Mouse (Mus musculus) forebrain, postnatal 0 days (tissue): ENCODE data around the gene Cmtm2b. TPM values are rescaled to one million over a fixed set of nuclear protein-coding genes. Genes with fewer than 3 reads are reported as not detected.
A peak's percentile ranks its signal among the peaks of the same experiment; 100 is the strongest.

Experiments used
- ATAC-seq: fragments of 200-750 bp; cut with Nextera tagmentation; 2 replicates; pipeline ENCODE4 v1.8.0; 2017; ENCODE audit warnings: mild to moderate bottlenecking, moderate library complexity
- DNase-seq: peaks from one replicate; pipeline ENCODE4 v3.0.0-alpha.2; 2015
- H3K27ac ChIP-seq: fragments of 300-500 bp; sonication (generic); 2 replicates; pipeline ENCODE4 v1.5.1; 2014; ENCODE audit warnings: low read depth, mild to moderate bottlenecking, antibody characterized with exemption, low read length, moderate library complexity, mixed read lengths
- H3K27me3 ChIP-seq: fragments of 300-500 bp; sonication (generic); 2 replicates; pipeline ENCODE4 v1.6.1; 2014; ENCODE audit warnings: mild to moderate bottlenecking, low read length, mixed read lengths; ENCODE audit not compliant: insufficient read depth
- H3K36me3 ChIP-seq: fragments of 300-500 bp; sonication (generic); 2 replicates; pipeline ENCODE4 v1.6.1; 2014; ENCODE audit warnings: mild to moderate bottlenecking, moderate library complexity; ENCODE audit not compliant: insufficient read depth
- H3K4me1 ChIP-seq: fragments of 300-500 bp; sonication (generic); 2 replicates; pipeline ENCODE4 v1.6.1; 2014; ENCODE audit warnings: antibody characterized with exemption; ENCODE audit not compliant: insufficient read depth
- H3K4me2 ChIP-seq: fragments of 300-500 bp; sonication (generic); 2 replicates; pipeline ENCODE4 v1.6.1; 2014; ENCODE audit warnings: low read depth, mild to moderate bottlenecking, moderate library complexity
- H3K4me3 ChIP-seq: fragments of 300-500 bp; sonication (generic); 2 replicates; pipeline ENCODE4 v1.5.1; 2014; ENCODE audit warnings: low read depth, low read length, mixed read lengths
- H3K9ac ChIP-seq: fragments of 300-500 bp; sonication (generic); 2 replicates; pipeline ENCODE4 v1.6.1; 2014; ENCODE audit warnings: mild to moderate bottlenecking
- H3K9me3 ChIP-seq: fragments of 300-500 bp; sonication (generic); 2 replicates; pipeline ENCODE4 v1.6.1; 2016; ENCODE audit warnings: low read length
- CTCF ChIP-seq: sonication (generic); IDR thresholded peaks from 2 replicates; pipeline ENCODE4 v1.5.1; 2016; ENCODE audit warnings: antibody characterized with exemption, control low read depth, low read depth
- WGBS: fragments of 180-500 bp; shearing (Covaris S2); extraction: QIAGEN DNeasy Blood & Tissue Kit; methylation state at CpG from one replicate; pipeline ENCODE4 v1.1.7; 2014; 5-methylcytosine and 5-hydroxymethylcytosine counted together
- polyA plus RNA-seq: library from polyadenylated mRNA; unstranded; fragments of >200 nt; fragmentation: Nextera tagmentation; extraction: Ambion mirVana; gene quantifications from 2 replicates; pipeline ENCODE4 v1.2.1, GENCODE M21; 2015
- total RNA-seq: library from RNA; depleted of rRNA; stranded (reverse); fragments of >200 nt; gene quantifications from 2 replicates; pipeline ENCODE4 v1.2.3, GENCODE M21; 2014

Gene Cmtm2b
- total and polyA plus RNA-seq, 2 experiments from 2014 or later: not detected

- Histone ChIP-seq H3K9ac (no peak overlapping the region), H3K27me3 (no peaks in the 10 kb centered on the region), H3K4me1 (no peaks in the 10 kb centered on the region), H3K27ac (no peak overlapping the region), H3K36me3 (peaks cover 11% of the 10 kb centered on the region), H3K4me2 (no peak overlapping the region), H3K4me3 (no peak overlapping the region), H3K9me3 (no peaks in the 10 kb centered on the region)
- 11% methylated on average over 7 of the region's 7 CpGs for WGBS
- peak; percentile 86 for DNase-seq
- TF ChIP-seq CTCF: peak; percentile 95
- peak; percentile 60 for ATAC-seq
These were observed 21.9 kb downstream of the Cmtm2b start for GRCm38 (mm10) chr8:104343957-104344356.

DNA sequence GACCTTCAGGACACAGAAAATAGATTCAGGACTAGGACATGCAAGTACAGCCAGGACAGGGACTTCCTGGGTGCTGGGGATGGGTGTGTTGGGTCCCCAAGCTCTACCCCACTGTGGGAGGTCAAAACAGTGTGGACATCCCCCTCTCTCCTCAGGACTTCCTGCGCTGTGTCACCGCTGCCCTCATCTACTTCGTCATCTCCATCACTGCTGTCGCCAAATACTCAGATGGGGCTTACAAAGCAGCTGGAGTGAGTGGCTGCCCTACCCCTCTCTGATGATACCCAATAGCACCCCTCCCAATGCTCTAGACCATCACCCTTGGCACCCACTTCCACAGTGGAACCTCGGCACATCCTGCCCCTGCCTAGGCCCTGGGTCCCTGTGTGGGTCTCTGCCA is 22.6 kb downstream of the Cmtm2b start:
- Histone ChIP-seq H3K4me2 (no peak overlapping the region), H3K36me3 (peaks cover 11% of the 10 kb centered on the region), H3K9ac (no peak overlapping the region), H3K9me3 (no peaks in the 10 kb centered on the region), H3K27me3 (no peaks in the 10 kb centered on the region), H3K27ac (no peak overlapping the region), H3K4me3 (no peak overlapping the region), H3K4me1 (no peaks in the 10 kb centered on the region)
- no peak for TF ChIP-seq CTCF
- 87% methylated on average over 5 of the region's 5 CpGs for WGBS
- no peak for DNase-seq
- ATAC-seq: no peak

DNA sequence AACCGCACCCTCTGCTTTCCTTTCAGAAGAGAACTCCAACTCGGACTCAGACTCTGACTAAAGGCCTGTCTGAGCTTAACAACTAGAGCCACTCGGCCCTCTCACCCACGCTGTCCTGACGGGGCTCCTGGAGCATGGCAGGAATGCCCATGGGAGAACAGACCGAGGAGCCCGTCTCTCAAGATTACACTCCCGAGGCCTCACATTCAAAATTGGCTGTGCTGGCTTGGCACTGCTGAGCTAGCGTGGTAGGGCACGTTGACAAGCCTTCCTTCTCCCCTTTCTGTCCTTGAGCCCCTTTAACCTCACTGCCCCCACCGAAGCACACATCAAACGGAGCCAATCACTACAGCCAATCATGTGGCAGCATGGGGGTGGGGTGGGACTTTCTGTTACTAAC is 24.7 kb downstream of the Cmtm2b start:
- Histone ChIP-seq H3K27ac (no peak overlapping the region), H3K4me2 (no peak overlapping the region), H3K9me3 (no peaks in the 10 kb centered on the region), H3K36me3 (peaks cover 13% of the 10 kb centered on the region), H3K27me3 (no peaks in the 10 kb centered on the region), H3K9ac (no peak overlapping the region), H3K4me3 (no peak overlapping the region), H3K4me1 (no peaks in the 10 kb centered on the region)
- no peak for TF ChIP-seq CTCF
- DNase-seq (no peak), ATAC-seq (no peak)
- WGBS: 64% methylated on average over 12 of the region's 12 CpGs

DNA sequence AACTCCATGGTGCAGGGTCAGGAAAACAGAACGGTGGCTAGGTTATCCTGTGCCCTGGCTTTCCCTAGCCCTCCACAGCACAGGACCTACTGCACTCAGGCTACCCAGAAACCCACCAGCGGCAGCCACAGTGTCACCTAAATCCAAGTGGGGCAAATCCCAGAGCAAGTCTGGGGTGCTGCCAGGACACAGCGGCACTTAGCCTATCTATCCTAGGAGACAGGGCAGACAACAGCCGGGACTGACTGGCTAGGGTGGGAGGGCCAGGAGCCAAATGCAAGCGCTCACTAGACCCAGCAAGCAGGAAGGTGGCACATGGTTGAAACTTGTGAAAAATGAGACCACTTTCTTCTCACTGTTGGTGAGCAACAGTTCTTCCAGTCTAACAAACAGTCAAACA is 26.9 kb downstream of the Cmtm2b start:
- Histone ChIP-seq H3K9me3 (no peaks in the 10 kb centered on the region), H3K27ac (no peak overlapping the region), H3K9ac (no peak overlapping the region), H3K36me3 (peaks cover 13% of the 10 kb centered on the region), H3K4me1 (no peaks in the 10 kb centered on the region), H3K4me3 (no peak overlapping the region), H3K4me2 (no peak overlapping the region), H3K27me3 (no peaks in the 10 kb centered on the region)
- ATAC-seq: no peak
- WGBS: 74% methylated on average over 5 of the region's 5 CpGs
- TF ChIP-seq CTCF: no peak
- DNase-seq: no peak

- H3K27me3 ChIP-seq: no peaks in the 10 kb centered on the region
- H3K9ac ChIP-seq: no peak overlapping the region
- DNase-seq (no peak), ATAC-seq (no peak)
- no peak overlapping the region for H3K4me3 ChIP-seq
- H3K36me3 ChIP-seq: peaks cover 22% of the 10 kb centered on the region
- H3K9me3 ChIP-seq: no peaks in the 10 kb centered on the region
- H3K27ac ChIP-seq: no peak overlapping the region
- H3K4me1 ChIP-seq: no peaks in the 10 kb centered on the region
- no peak overlapping the region for H3K4me2 ChIP-seq
- TF ChIP-seq CTCF: no peak
- 88% methylated on average over 13 of the region's 13 CpGs for WGBS
These were observed 28.0 kb downstream of the Cmtm2b start for GRCm38 (mm10) chr8:104350047-104350446.

GRCm38 (mm10) chr8:104353186-104353585 is 31.2 kb downstream of the Cmtm2b start:
- Histone ChIP-seq H3K27ac (no peak overlapping the region), H3K27me3 (no peaks in the 10 kb centered on the region), H3K4me1 (no peaks in the 10 kb centered on the region), H3K9ac (no peak overlapping the region), H3K4me2 (no peak overlapping the region), H3K4me3 (no peak overlapping the region), H3K9me3 (no peaks in the 10 kb centered on the region), H3K36me3 (peaks cover 27% of the 10 kb centered on the region)
- WGBS: 53% methylated on average over 5 of the region's 5 CpGs
- peak; percentile 52 for TF ChIP-seq CTCF
- DNase-seq (no peak), ATAC-seq (peak; percentile 78; the same call in 1 of the 2 replicates)

DNA sequence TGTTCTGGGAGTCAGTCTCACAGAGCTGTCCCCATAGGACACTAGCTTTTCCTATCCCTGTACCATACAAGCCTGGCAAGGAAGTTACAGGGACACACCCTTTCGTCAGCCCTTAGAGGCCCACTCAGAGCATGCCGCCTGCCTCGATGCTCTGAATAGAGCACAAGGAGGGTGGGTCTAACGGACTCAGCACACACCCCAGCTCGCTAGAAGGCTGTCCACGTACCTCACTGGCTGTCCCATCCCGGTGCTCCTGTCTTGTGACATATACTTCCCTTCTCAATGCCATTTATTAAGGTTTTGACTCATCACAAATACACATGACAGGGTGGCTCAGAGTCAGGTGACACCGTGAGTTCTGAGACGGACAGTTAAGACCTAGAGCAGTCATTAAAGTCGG is 32.5 kb downstream of the Cmtm2b start:
- no peaks in the 10 kb centered on the region for H3K4me1 ChIP-seq
- no peak for TF ChIP-seq CTCF
- peaks cover 22% of the 10 kb centered on the region for H3K36me3 ChIP-seq
- no peak overlapping the region for H3K9ac ChIP-seq
- 94% methylated on average over 10 of the region's 10 CpGs for WGBS
- no peak overlapping the region for H3K4me2 ChIP-seq
- no peak overlapping the region for H3K4me3 ChIP-seq
- H3K27ac ChIP-seq: no peak overlapping the region
- ATAC-seq: no peak
- H3K9me3 ChIP-seq: no peaks in the 10 kb centered on the region
- H3K27me3 ChIP-seq: no peaks in the 10 kb centered on the region
- no peak for DNase-seq

- WGBS: 83% methylated on average over 3 of the region's 3 CpGs
These were observed 36.6 kb downstream of the Cmtm2b start for GRCm38 (mm10) chr8:104358637-104359036.

More at GRCm38 (mm10) chr8:104358637-104359036, 36.6 kb downstream of the Cmtm2b start:
- H3K9ac ChIP-seq: no peak overlapping the region
- H3K27ac ChIP-seq: no peak overlapping the region
- H3K36me3 ChIP-seq: peaks cover 20% of the 10 kb centered on the region
- no peak overlapping the region for H3K4me2 ChIP-seq
- ATAC-seq (no peak), DNase-seq (no peak)
- H3K4me3 ChIP-seq: no peak overlapping the region
- no peaks in the 10 kb centered on the region for H3K4me1 ChIP-seq
- H3K9me3 ChIP-seq: no peaks in the 10 kb centered on the region
- no peaks in the 10 kb centered on the region for H3K27me3 ChIP-seq
- no peak for TF ChIP-seq CTCF
